Mouse (Mus musculus): ENCODE results near the gene Hcn2.

- TF ChIP-seq CTCF (IDR thresholded peaks at IDR 0.05; ENCODE audit: low read depth) (no peak), EP300 (IDR thresholded peaks at IDR 0.05; ENCODE audit: low read depth) (no peak)
Measured at GRCm38 (mm10) chr10:79684770-79685600, 31.4 kb upstream of the Hcn2 start.

All from liver, postnatal 0 days (tissue).